Mouse (Mus musculus) kidney, postnatal 0 days (tissue): ENCODE results near the gene Gm10318. TPM values are rescaled to one million over a fixed set of nuclear protein-coding genes. Genes with fewer than 3 reads are reported as not detected.

Experiments used
- ATAC-seq: fragments of 200-750 bp; cut with Nextera tagmentation; replicated peaks from 2 replicates; pipeline ENCODE4 v1.8.0; 2017; ENCODE audit warnings: low read depth, moderate number of reproducible peaks, moderate TSS enrichment, moderate library complexity; ENCODE audit not compliant: low FRiP score
- DNase-seq: peaks from one replicate; pipeline ENCODE4 v3.0.0-alpha.2; 2016; ENCODE audit warnings: low spot score
- H3K27ac ChIP-seq: fragments of 300-500 bp; sonication (generic); 2 replicates; pipeline ENCODE4 v1.5.1; 2014; ENCODE audit warnings: mild to moderate bottlenecking
- H3K27me3 ChIP-seq: fragments of 300-500 bp; sonication (generic); 2 replicates; pipeline ENCODE4 v1.6.1; 2014; ENCODE audit warnings: low read length, mixed read lengths; ENCODE audit not compliant: insufficient read depth
- H3K36me3 ChIP-seq: fragments of 300-500 bp; sonication (generic); 2 replicates; pipeline ENCODE4 v1.6.1; 2014; ENCODE audit warnings: low read length, mixed read lengths; ENCODE audit not compliant: insufficient read depth
- H3K4me1 ChIP-seq: fragments of 300-500 bp; sonication (generic); replicated peaks from 2 replicates; pipeline ENCODE4 v1.6.1; 2014; ENCODE audit warnings: antibody characterized with exemption, low read length, mixed read lengths; ENCODE audit not compliant: insufficient read depth
- H3K4me2 ChIP-seq: fragments of 300-500 bp; sonication (generic); 2 replicates; pipeline ENCODE4 v1.6.1; 2014; ENCODE audit warnings: mild to moderate bottlenecking, low read length, moderate library complexity, mixed read lengths
- H3K4me3 ChIP-seq: fragments of 300-500 bp; sonication (generic); replicated peaks from 2 replicates; pipeline ENCODE4 v1.5.1; 2014; ENCODE audit warnings: low read depth, low read length
- H3K9ac ChIP-seq: fragments of 300-500 bp; sonication (generic); 2 replicates; pipeline ENCODE4 v1.6.1; 2014; ENCODE audit warnings: low read depth, low read length
- H3K9me3 ChIP-seq: fragments of 300-500 bp; sonication (generic); replicated peaks from 2 replicates; pipeline ENCODE4 v1.6.1; 2016; ENCODE audit warnings: low read length, inconsistent platforms, mixed read lengths
- CTCF ChIP-seq: IDR thresholded peaks from 2 replicates; pipeline ENCODE4 v1.5.1; 2016; ENCODE audit warnings: antibody characterized with exemption, low read depth, mild to moderate bottlenecking, moderate library complexity
- WGBS: fragments of 180-500 bp; shearing (Covaris S2); extraction: QIAGEN DNeasy Blood & Tissue Kit; methylation state at CpG from one replicate; pipeline ENCODE4 v1.1.7; 2014; 5-methylcytosine and 5-hydroxymethylcytosine counted together
- polyA plus RNA-seq: library from polyadenylated mRNA; unstranded; fragments of >200 nt; fragmentation: Nextera tagmentation; extraction: Ambion mirVana; gene quantifications from 2 replicates; pipeline ENCODE4 v1.2.1, GENCODE M21; 2015

Gene Gm10318
- polyA plus RNA-seq, 1 experiment from 2014 or later, result not detected

- no peak for ATAC-seq
Measured at GRCm38 (mm10) chr10:77882553-77882952, 29.9 kb downstream of the Gm10318 start.

DNA sequence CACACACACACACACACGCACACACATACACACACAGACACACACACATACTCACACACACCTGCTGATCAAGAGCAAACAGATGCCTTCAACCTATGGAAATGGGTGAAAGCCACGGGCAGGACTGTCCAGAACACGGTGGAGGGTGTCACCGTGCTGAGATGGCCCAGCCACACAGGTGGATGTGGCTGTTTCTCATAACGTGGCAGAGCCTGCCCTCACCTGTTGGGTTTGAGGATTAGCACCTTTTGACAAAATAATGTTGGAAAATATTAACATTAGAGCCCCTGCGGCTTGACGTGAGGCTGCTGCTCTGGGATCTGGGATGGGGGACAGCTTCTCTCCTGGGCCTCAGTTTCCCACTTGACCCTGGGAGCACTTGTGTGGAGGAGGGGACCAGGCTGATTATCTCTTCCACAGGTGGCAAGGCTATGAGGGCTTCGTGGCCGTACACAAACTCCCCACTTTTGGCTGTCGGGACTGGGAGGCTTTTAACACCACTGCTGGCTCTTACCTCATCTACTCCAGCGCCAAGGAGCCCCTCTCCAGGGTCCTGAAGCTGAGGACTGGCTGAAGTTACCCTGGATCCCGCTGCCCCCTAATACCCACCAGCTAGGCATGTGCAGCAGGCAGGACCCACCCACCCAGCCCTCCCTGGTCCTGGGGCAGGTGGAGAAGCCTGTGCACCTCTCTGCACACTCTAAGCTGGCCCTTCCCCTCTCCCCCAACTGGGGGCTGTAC, 33.5 kb downstream of the Gm10318 start:
- Histone ChIP-seq H3K9me3 (no peaks in the 10 kb centered on the region), H3K4me1 (no peaks in the 10 kb centered on the region), H3K9ac (no peak overlapping the region), H3K27me3 (no peaks in the 10 kb centered on the region), H3K4me3 (no peak overlapping the region), H3K27ac (no peak overlapping the region), H3K4me2 (no peak overlapping the region), H3K36me3 (no peaks in the 10 kb centered on the region)
- 49% methylated on average over 12 of the region's 12 CpGs for WGBS
- DNase-seq (peak; percentile 37), ATAC-seq (no peak)
- peak; percentile 41; the same call in 1 of the 2 replicates for TF ChIP-seq CTCF

More at GRCm38 (mm10) chr10:77882553-77882952, 29.9 kb downstream of the Gm10318 start:
- Histone ChIP-seq H3K4me1 (no peaks in the 10 kb centered on the region), H3K9ac (no peak overlapping the region), H3K36me3 (no peaks in the 10 kb centered on the region), H3K4me3 (no peak overlapping the region), H3K9me3 (no peaks in the 10 kb centered on the region), H3K4me2 (no peak overlapping the region), H3K27ac (no peak overlapping the region), H3K27me3 (no peaks in the 10 kb centered on the region)
- TF ChIP-seq CTCF, result 0 out of 2 replicates have a peak, but pooled peaks have one; percentile 18
- 87% methylated on average over 5 of the region's 5 CpGs for WGBS
- no peak for DNase-seq

DNA sequence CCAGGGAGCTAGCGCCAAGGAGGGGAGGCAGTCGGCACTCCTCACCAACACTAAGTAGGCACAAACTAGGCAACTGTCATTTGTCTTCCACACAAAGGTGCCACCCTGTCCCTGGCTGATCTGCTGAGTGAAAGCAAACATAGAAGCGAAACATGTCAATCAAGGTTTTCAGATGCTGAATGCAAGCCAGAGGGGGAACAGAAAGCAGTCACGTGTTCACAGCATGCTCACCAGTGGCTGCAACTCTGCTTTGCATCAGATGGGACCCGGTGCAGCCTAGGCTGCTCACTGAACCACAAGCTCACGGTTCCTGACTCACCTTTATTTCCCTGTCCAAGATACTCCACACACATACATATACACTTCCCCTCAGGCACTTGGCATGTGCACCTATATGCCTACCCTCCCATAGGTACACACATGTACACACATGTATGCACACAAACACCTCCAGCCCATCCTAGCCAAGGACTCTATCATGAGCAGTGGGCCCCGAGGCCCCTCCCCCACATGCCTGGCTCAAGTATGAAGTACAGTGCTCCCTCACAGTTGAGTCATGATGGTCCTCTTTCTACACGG, 38.4 kb downstream of the Gm10318 start:
- no peak for DNase-seq
- H3K9me3 ChIP-seq, result no peaks in the 10 kb centered on the region
- H3K9ac ChIP-seq, result no peak overlapping the region
- no peaks in the 10 kb centered on the region for H3K36me3 ChIP-seq
- H3K27ac ChIP-seq, result no peak overlapping the region
- no peaks in the 10 kb centered on the region for H3K4me1 ChIP-seq
- no peak overlapping the region for H3K4me2 ChIP-seq
- no peak for ATAC-seq
- no peaks in the 10 kb centered on the region for H3K27me3 ChIP-seq
- 82% methylated on average over 8 of the region's 8 CpGs for WGBS
- H3K4me3 ChIP-seq, result no peak overlapping the region
- TF ChIP-seq CTCF, result no peak

GRCm38 (mm10) chr10:77895562-77895961, 42.9 kb downstream of the Gm10318 start:
- Histone ChIP-seq H3K4me3 (no peak overlapping the region), H3K36me3 (no peaks in the 10 kb centered on the region), H3K4me2 (no peak overlapping the region), H3K27ac (no peak overlapping the region), H3K4me1 (no peaks in the 10 kb centered on the region), H3K9me3 (no peaks in the 10 kb centered on the region), H3K9ac (no peak overlapping the region), H3K27me3 (no peaks in the 10 kb centered on the region)
- DNase-seq (no peak), ATAC-seq (no peak)
- WGBS, result 64% methylated on average over 5 of the region's 5 CpGs
- no peak for TF ChIP-seq CTCF

- Histone ChIP-seq H3K9me3 (no peaks in the 10 kb centered on the region), H3K27ac (no peak overlapping the region), H3K4me2 (no peak overlapping the region), H3K27me3 (no peaks in the 10 kb centered on the region), H3K9ac (no peak overlapping the region), H3K4me1 (0 out of 2 replicates have a peak, but pooled peaks cover 2% of the 10 kb centered on the region), H3K4me3 (no peak overlapping the region), H3K36me3 (no peaks in the 10 kb centered on the region)
- DNase-seq (no peak), ATAC-seq (no peak)
- no peak for TF ChIP-seq CTCF
- WGBS, result 81% methylated on average over 7 of the region's 7 CpGs
Measured at GRCm38 (mm10) chr10:77900126-77900525, 47.5 kb downstream of the Gm10318 start.

DNA sequence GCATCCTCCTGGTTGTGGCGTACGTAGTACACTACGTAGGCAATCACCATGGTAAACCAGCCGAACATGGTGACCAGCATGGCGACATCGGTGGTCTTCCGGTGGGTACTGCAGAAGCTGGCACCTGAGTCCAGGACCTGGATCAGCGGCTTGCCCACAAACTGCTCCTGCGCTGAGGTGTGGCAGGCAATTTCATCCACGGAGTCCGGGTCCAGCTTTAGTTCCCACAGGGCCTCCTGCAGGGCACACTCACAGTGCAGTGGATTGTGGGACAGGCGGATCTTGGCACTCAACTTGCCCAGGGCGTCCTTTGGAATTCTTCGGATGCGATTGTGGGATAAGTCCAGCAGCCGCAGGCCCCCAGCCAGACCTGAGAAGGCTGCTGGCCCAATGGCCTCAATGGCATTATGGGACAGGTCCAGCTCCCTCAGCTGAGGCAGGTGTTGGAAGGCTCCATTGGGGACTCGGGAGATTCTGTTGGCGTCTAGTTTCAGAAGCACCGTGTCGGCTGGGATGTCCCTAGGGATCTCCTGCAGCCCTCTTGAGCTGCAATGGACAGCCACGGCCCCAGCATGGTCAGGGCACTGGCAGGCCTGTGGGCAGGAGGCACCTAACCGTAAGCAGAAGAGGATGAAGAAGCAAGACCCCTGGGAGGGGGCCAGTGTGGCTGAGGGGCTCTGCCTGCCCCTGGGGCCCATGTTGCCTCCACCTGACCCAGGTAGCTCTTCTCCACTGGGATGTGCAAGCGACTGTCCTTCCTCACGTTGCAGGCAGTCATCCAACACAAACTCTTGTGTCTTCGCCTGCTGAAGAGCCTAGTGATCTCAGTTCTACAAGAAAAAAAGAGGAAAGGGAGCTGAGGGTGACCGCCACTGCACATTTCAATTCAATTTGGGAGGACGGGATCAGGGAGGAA, 48.5 kb downstream of the Gm10318 start:
- ATAC-seq (no peak), DNase-seq (no peak)

More for the DNA sequence above, 48.5 kb downstream of the Gm10318 start:
- H3K27ac ChIP-seq, result no peak overlapping the region
- no peaks in the 10 kb centered on the region for H3K9me3 ChIP-seq
- H3K4me3 ChIP-seq, result peak overlapping the region; percentile 62
- WGBS, result 83% methylated on average over 27 of the region's 27 CpGs
- H3K36me3 ChIP-seq, result no peaks in the 10 kb centered on the region
- peak overlapping the region; percentile 93; the same call in 1 of the 2 replicates for H3K4me2 ChIP-seq
- H3K9ac ChIP-seq, result no peak overlapping the region
- no peaks in the 10 kb centered on the region for H3K27me3 ChIP-seq
- no peak for TF ChIP-seq CTCF
- 0 out of 2 replicates have a peak, but pooled peaks cover 2% of the 10 kb centered on the region for H3K4me1 ChIP-seq
